Mouse (Mus musculus): ENCODE measurements around the gene Glis2. TPM values are rescaled to one million over a fixed set of nuclear protein-coding genes. Genes with fewer than 3 reads are reported as not detected.
A peak's percentile ranks its signal among the peaks of the same experiment; 100 is the strongest.

Glis2 gene
- polyA plus RNA-seq, 1 experiment from 2014 or later: 31.3 TPM

DNA sequence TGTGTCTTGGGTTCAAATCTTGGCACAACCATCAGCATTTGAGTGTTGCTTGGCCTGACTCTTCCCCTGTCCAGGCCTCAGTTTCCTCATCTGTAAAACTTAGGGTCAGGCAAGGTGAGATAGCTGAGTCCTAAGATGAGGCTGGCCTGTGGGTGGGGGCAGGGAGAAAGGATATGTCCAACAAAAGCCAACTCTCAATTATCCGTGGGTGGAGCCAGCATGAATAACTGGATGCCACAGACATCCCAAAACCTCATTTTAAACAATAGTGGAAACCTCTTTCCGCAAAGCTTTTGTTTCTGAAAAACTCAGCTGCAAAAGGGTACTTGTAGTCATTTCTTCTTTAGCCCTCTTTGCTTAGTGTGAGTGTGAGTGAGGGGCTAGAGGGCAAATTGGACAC is 2.3 kb downstream of the Glis2 start:
- DNase-seq (ENCODE audit: low spot score): no peak
- H3K9ac ChIP-seq (ENCODE audit: low read length): peak overlapping the region; percentile 24; the same call in 1 of the 2 replicates
- WGBS: 44% methylated on average over 2 of the region's 2 CpGs
- H3K27ac ChIP-seq (ENCODE audit: low read depth, low read length): no peak overlapping the region
- no peak for ATAC-seq (replicated peaks; ENCODE audit: low FRiP score)
- peaks cover 48% of the 10 kb centered on the region for H3K4me1 ChIP-seq (replicated peaks; ENCODE audit: control insufficient read depth, insufficient read depth, low read length)
- H3K9me3 ChIP-seq (ENCODE audit: control insufficient read depth, low read length): no peaks in the 10 kb centered on the region
- no peaks in the 10 kb centered on the region for H3K36me3 ChIP-seq (ENCODE audit: control insufficient read depth, insufficient read depth, low read length)
- no peaks in the 10 kb centered on the region for H3K27me3 ChIP-seq (ENCODE audit: control insufficient read depth, insufficient read depth, low read length)
- H3K4me2 ChIP-seq (ENCODE audit: low read depth, low read length, severe bottlenecking): peak overlapping the region; percentile 93
- peak overlapping the region; percentile 86 for H3K4me3 ChIP-seq (ENCODE audit: low read depth, low read length)

DNA sequence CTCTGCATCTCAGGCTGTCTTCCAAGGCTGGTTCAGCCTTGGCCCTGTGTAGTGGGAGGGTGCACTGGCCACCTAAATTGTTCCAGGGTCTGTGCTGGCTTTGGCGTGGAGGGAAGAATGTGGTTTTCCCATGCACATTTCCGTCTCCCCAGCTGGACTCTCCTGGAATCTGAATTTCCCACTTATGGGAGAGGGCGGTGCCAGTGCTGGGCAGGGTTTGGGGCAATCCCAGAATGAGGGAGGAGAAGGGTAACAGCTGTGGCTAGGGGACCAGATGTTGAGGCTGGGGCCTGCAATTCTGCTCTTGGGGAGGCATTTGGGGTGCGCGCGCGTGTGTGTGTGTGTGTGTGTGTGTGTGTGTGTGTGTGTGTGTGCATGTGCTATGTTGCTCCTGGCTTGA is 2.8 kb downstream of the Glis2 start:
- H3K4me1 ChIP-seq (replicated peaks; ENCODE audit: control insufficient read depth, insufficient read depth, low read length): peaks cover 51% of the 10 kb centered on the region
- H3K27me3 ChIP-seq (ENCODE audit: control insufficient read depth, insufficient read depth, low read length): no peaks in the 10 kb centered on the region
- peak overlapping the region; percentile 24; the same call in 1 of the 2 replicates for H3K9ac ChIP-seq (ENCODE audit: low read length)
- DNase-seq (ENCODE audit: low spot score) (no peak), ATAC-seq (replicated peaks; ENCODE audit: low FRiP score) (no peak)
- H3K4me2 ChIP-seq (ENCODE audit: low read depth, low read length, severe bottlenecking): peak overlapping the region; percentile 93
- H3K4me3 ChIP-seq (ENCODE audit: low read depth, low read length): peak overlapping the region; percentile 86; the same call in 1 of the 2 replicates
- 64% methylated on average over 7 of the region's 7 CpGs for WGBS
- H3K36me3 ChIP-seq (ENCODE audit: control insufficient read depth, insufficient read depth, low read length): no peaks in the 10 kb centered on the region
- H3K9me3 ChIP-seq (ENCODE audit: control insufficient read depth, low read length): no peaks in the 10 kb centered on the region
- H3K27ac ChIP-seq (ENCODE audit: low read depth, low read length): no peak overlapping the region

DNA sequence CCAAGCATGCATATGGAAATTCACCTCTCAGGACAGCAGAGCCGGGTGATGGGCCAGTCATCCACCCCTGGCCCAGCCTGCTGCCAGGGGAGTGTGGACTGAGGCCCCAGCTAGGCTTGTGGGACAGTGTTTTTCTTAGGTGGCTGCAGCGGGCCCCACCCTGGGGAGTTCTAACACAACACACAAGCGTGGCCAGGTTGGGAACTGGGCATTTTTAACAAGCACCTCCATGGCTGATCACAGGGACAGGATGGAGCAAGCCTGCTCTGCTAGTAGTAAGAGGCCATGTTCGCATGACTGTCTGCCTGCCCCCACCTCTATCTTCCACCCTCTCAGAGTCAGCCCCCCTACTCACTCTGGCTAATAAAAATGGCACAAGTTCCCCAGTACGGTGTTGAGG is 3.5 kb downstream of the Glis2 start:
- no peak for DNase-seq (ENCODE audit: low spot score)
- no peak for ATAC-seq (replicated peaks; ENCODE audit: low FRiP score)
- H3K27ac ChIP-seq (ENCODE audit: low read depth, low read length): no peak overlapping the region
- no peak overlapping the region for H3K4me3 ChIP-seq (ENCODE audit: low read depth, low read length)
- H3K9ac ChIP-seq (ENCODE audit: low read length): no peak overlapping the region
- no peak overlapping the region for H3K4me2 ChIP-seq (ENCODE audit: low read depth, low read length, severe bottlenecking)
- H3K27me3 ChIP-seq (ENCODE audit: control insufficient read depth, insufficient read depth, low read length): no peaks in the 10 kb centered on the region
- H3K4me1 ChIP-seq (replicated peaks; ENCODE audit: control insufficient read depth, insufficient read depth, low read length): peaks cover 55% of the 10 kb centered on the region
- H3K9me3 ChIP-seq (ENCODE audit: control insufficient read depth, low read length): no peaks in the 10 kb centered on the region
- no peaks in the 10 kb centered on the region for H3K36me3 ChIP-seq (ENCODE audit: control insufficient read depth, insufficient read depth, low read length)
- 73% methylated on average over 5 of the region's 5 CpGs for WGBS

DNA sequence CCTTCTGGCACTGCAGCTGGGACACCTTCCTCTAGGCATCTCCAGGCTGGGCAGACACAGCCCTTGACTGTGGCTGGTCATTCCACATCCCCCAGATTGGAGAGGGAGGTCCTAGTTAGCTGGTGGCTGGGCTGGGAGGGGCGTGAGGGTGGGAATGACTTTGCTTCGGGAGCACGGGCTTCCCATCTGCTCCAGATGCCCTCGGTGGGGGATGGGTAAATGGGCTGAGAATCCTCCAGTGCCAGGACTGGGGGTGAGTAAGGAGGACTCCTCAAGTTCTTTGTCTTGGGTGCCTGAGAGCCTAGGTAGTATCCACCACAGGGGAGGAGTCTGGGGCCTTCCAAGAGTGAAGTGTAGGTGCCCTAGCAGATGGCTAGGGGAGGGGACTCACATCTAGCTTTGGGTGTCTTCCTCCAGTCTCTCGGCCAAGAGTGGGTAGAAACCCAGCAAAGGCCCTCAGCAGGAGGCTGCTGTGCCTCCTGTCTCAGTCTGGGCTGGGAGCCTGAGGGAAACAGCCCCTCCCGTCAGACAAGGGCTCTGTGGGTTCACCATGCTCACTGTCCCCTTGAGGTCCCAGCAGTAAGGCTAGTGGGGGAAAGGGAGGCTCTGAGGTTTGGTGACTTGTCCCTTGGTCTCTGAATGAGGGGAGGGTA is 4.5 kb downstream of the Glis2 start:
- no peak overlapping the region for H3K4me3 ChIP-seq (ENCODE audit: low read depth, low read length)
- peak overlapping the region; percentile 37; the same call in 1 of the 2 replicates for H3K9ac ChIP-seq (ENCODE audit: low read length)
- 33% methylated on average over 6 of the region's 6 CpGs for WGBS
- H3K27me3 ChIP-seq (ENCODE audit: control insufficient read depth, insufficient read depth, low read length): no peaks in the 10 kb centered on the region
- H3K4me2 ChIP-seq (ENCODE audit: low read depth, low read length, severe bottlenecking): peak overlapping the region; percentile 21; the same call in 1 of the 2 replicates
- peaks cover 51% of the 10 kb centered on the region for H3K4me1 ChIP-seq (replicated peaks; ENCODE audit: control insufficient read depth, insufficient read depth, low read length)
- DNase-seq (ENCODE audit: low spot score) (peak; percentile 52), ATAC-seq (replicated peaks; ENCODE audit: low FRiP score) (no peak)
- H3K36me3 ChIP-seq (ENCODE audit: control insufficient read depth, insufficient read depth, low read length): no peaks in the 10 kb centered on the region
- peak overlapping the region; percentile 50 for H3K27ac ChIP-seq (ENCODE audit: low read depth, low read length)
- H3K9me3 ChIP-seq (ENCODE audit: control insufficient read depth, low read length): no peaks in the 10 kb centered on the region

DNA sequence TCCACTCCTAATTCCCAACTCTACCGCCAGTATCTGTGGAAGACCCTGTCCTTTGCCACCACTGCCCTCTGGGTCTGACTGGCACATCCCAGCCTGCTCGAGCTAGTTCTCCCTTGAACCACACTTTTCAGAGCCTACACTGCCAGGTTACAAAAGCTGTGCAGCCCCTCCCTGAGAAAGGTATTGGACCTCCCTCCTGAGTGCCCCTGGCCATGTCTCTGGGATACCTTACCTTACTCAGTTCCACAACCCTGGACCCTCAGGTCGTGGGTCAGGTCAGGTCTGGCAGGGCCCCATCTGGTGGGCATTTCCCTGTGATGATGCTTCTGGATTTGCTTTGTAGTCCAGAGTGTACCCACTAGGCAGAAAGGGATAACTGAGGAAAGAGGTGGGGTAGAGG is 5.1 kb downstream of the Glis2 start:
- ATAC-seq (replicated peaks; ENCODE audit: low FRiP score) (no peak), DNase-seq (ENCODE audit: low spot score) (no peak)
- 90% methylated on average over 3 of the region's 3 CpGs for WGBS
- Histone ChIP-seq H3K9me3 (ENCODE audit: control insufficient read depth, low read length) (no peaks in the 10 kb centered on the region), H3K9ac (ENCODE audit: low read length) (no peak overlapping the region), H3K4me1 (replicated peaks; ENCODE audit: control insufficient read depth, insufficient read depth, low read length) (peaks cover 51% of the 10 kb centered on the region), H3K27me3 (ENCODE audit: control insufficient read depth, insufficient read depth, low read length) (no peaks in the 10 kb centered on the region), H3K27ac (ENCODE audit: low read depth, low read length) (no peak overlapping the region), H3K4me3 (ENCODE audit: low read depth, low read length) (no peak overlapping the region), H3K4me2 (ENCODE audit: low read depth, low read length, severe bottlenecking) (no peak overlapping the region), H3K36me3 (ENCODE audit: control insufficient read depth, insufficient read depth, low read length) (no peaks in the 10 kb centered on the region)

DNA sequence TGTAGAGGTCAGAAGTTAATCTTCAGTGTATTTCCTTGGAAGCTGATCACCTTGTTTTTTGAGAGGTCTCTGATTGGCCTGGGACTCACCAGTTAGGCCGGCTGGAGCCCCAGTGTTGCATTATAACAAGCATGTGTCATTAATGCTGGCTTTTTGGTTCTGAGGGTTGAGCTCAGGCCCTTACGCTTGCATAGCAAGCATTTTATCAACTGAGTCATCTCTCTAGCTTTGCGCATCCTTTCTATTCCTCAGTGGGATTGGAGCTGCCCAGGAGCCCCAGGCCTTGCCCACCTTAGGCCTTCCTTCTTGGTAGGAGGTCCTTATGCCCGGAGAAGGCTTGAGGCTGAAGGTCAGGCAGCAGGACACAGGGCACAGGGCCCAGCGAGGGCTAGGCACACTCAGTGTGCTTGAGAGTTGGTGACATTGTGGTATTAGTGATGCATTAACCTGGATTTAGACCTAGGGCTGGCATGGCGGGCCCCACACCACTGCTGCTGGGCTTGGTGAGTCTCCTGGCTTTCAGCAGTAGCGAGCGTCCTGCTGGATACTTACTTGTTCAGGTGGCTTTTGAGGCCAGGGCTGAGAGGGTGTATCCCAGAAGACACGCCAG is 6.3 kb downstream of the Glis2 start:
- Histone ChIP-seq H3K9me3 (ENCODE audit: control insufficient read depth, low read length) (no peaks in the 10 kb centered on the region), H3K9ac (ENCODE audit: low read length) (no peak overlapping the region), H3K4me1 (replicated peaks; ENCODE audit: control insufficient read depth, insufficient read depth, low read length) (peaks cover 57% of the 10 kb centered on the region), H3K4me3 (ENCODE audit: low read depth, low read length) (no peak overlapping the region), H3K27ac (ENCODE audit: low read depth, low read length) (no peak overlapping the region), H3K27me3 (ENCODE audit: control insufficient read depth, insufficient read depth, low read length) (no peaks in the 10 kb centered on the region), H3K36me3 (ENCODE audit: control insufficient read depth, insufficient read depth, low read length) (no peaks in the 10 kb centered on the region), H3K4me2 (ENCODE audit: low read depth, low read length, severe bottlenecking) (no peak overlapping the region)
- no peak for DNase-seq (ENCODE audit: low spot score)
- ATAC-seq (replicated peaks; ENCODE audit: low FRiP score): no peak
- WGBS: 84% methylated on average over 9 of the region's 9 CpGs

DNA sequence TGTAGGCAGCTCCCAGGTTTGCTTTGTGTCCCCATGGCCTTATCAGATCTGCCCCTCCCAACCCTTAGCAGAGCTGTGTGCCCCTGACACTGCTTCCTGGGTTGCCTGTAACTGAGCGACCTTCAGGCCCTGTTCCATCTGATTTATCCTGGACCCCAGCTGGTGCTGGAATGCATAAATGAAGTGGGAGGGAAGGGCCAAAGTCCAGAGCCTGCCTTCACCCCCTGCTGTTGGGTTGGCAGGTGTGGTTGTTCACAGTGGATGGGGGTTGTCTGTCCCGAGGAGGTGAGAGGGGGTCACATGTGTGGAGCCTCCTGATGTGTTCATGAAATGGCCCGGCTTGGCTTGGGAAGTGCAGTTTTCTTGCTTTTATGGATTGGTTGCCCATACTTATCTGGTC is 7.7 kb downstream of the Glis2 start:
- Histone ChIP-seq H3K9ac (ENCODE audit: low read length) (no peak overlapping the region), H3K36me3 (ENCODE audit: control insufficient read depth, insufficient read depth, low read length) (no peaks in the 10 kb centered on the region), H3K27ac (ENCODE audit: low read depth, low read length) (no peak overlapping the region), H3K4me3 (ENCODE audit: low read depth, low read length) (no peak overlapping the region), H3K4me2 (ENCODE audit: low read depth, low read length, severe bottlenecking) (no peak overlapping the region), H3K27me3 (ENCODE audit: control insufficient read depth, insufficient read depth, low read length) (no peaks in the 10 kb centered on the region), H3K9me3 (ENCODE audit: control insufficient read depth, low read length) (no peaks in the 10 kb centered on the region), H3K4me1 (replicated peaks; ENCODE audit: control insufficient read depth, insufficient read depth, low read length) (peaks cover 50% of the 10 kb centered on the region)
- DNase-seq (ENCODE audit: low spot score): no peak
- WGBS: 23% methylated on average over 3 of the region's 3 CpGs
- ATAC-seq (replicated peaks; ENCODE audit: low FRiP score): no peak

DNA sequence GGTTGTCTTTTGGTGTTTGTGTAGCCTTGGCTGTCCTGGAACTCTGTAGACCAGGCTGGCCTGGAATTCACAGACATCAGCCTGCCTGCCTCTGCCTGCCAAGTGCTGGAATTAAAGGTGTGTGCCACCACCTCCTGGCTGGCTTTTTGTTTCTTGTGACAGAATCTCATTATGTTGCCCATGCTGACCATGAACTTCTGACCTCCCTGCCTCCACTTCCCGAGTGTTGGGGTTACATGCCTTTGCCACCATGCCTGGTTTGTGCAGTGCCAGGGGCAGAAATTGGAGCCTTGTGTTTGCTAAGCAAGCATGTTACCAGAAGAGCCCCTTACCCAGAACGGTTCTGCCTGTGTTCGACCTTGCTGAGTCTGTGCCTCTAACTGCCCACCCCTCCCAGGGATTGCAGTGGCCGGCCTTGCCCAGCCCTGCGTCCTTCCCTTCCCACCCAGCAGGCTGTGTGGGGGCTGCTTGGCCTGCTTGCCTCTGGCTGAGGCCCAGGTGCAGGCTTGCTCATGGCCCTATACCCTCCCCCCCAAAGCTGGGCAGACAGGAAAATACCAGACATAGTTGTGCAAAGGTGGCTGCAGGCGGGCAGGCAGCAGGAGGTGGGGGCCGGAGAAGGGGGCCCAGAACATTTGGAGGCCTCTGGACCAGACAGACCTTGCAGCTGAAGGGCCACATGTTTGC is 8.4 kb downstream of the Glis2 start:
- H3K9me3 ChIP-seq (ENCODE audit: control insufficient read depth, low read length): no peaks in the 10 kb centered on the region
- H3K27me3 ChIP-seq (ENCODE audit: control insufficient read depth, insufficient read depth, low read length): no peaks in the 10 kb centered on the region
- H3K9ac ChIP-seq (ENCODE audit: low read length): no peak overlapping the region; the same call in 1 of the 2 replicates
- H3K27ac ChIP-seq (ENCODE audit: low read depth, low read length): peak overlapping the region; percentile 50; the same call in 1 of the 2 replicates
- no peak overlapping the region for H3K4me2 ChIP-seq (ENCODE audit: low read depth, low read length, severe bottlenecking)
- H3K36me3 ChIP-seq (ENCODE audit: control insufficient read depth, insufficient read depth, low read length): no peaks in the 10 kb centered on the region
- DNase-seq (ENCODE audit: low spot score): no peak
- ATAC-seq (replicated peaks; ENCODE audit: low FRiP score): no peak
- 39% methylated on average over 7 of the region's 7 CpGs for WGBS
- no peak overlapping the region for H3K4me3 ChIP-seq (ENCODE audit: low read depth, low read length)
- peaks cover 48% of the 10 kb centered on the region for H3K4me1 ChIP-seq (replicated peaks; ENCODE audit: control insufficient read depth, insufficient read depth, low read length)

Measured in forebrain, embryonic 11.5 days (tissue).